Mouse (Mus musculus) hindbrain, embryonic 13.5 days (tissue): ENCODE measurements around the gene Tex261. TPM values are rescaled to one million over a fixed set of nuclear protein-coding genes. Genes with fewer than 3 reads are reported as not detected.
A peak's percentile ranks its signal among the peaks of the same experiment; 100 is the strongest.
"Not testable (repeated sequence)": the region's sequence is repeated elsewhere in the genome, so short reads cannot be mapped to it uniquely, and the experiment has no call there.

ENCODE experiments used
- ATAC-seq: fragments of 200-750 bp; cut with Nextera tagmentation; 2 replicates; pipeline ENCODE4 v1.8.0; 2017; ENCODE audit warnings: moderate TSS enrichment; ENCODE audit not compliant: low FRiP score
- H3K27ac ChIP-seq: fragments of 300-500 bp; sonication (generic); 2 replicates; pipeline ENCODE4 v1.5.1; 2015; ENCODE audit warnings: inconsistent platforms, mild to moderate bottlenecking, moderate library complexity
- H3K27me3 ChIP-seq: fragments of 300-500 bp; sonication (generic); 2 replicates; pipeline ENCODE4 v1.6.1; 2015; ENCODE audit warnings: mild to moderate bottlenecking, inconsistent platforms
- H3K36me3 ChIP-seq: fragments of 300-500 bp; sonication (generic); 2 replicates; pipeline ENCODE4 v1.6.1; 2015; ENCODE audit warnings: mild to moderate bottlenecking, inconsistent platforms
- H3K4me1 ChIP-seq: fragments of 300-500 bp; sonication (generic); replicated peaks from 2 replicates; pipeline ENCODE4 v1.6.1; 2015; ENCODE audit warnings: inconsistent platforms
- H3K4me2 ChIP-seq: fragments of 300-500 bp; sonication (generic); 2 replicates; pipeline ENCODE4 v1.6.1; 2015; ENCODE audit warnings: inconsistent platforms, mild to moderate bottlenecking, moderate library complexity
- H3K4me3 ChIP-seq: fragments of 300-500 bp; sonication (generic); 2 replicates; pipeline ENCODE4 v1.5.1; 2015; ENCODE audit warnings: mild to moderate bottlenecking, inconsistent platforms
- H3K9ac ChIP-seq: fragments of 300-500 bp; sonication (generic); 2 replicates; pipeline ENCODE4 v1.6.1; 2015; ENCODE audit warnings: mild to moderate bottlenecking, inconsistent platforms
- H3K9me3 ChIP-seq: fragments of 300-500 bp; sonication (generic); 2 replicates; pipeline ENCODE4 v1.6.1; 2016; ENCODE audit warnings: inconsistent platforms
- WGBS: fragments of 180-500 bp; shearing (Covaris S2); methylation state at CpG from one replicate; pipeline ENCODE4 v1.1.7; 2015; 5-methylcytosine and 5-hydroxymethylcytosine counted together
- polyA plus RNA-seq: library from polyadenylated mRNA; unstranded; fragments of >200 nt; fragmentation: Nextera tagmentation; extraction: Ambion mirVana; gene quantifications from 2 replicates; pipeline ENCODE4 v1.2.1, GENCODE M21; 2015

Tex261 gene
- polyA plus RNA-seq, 1 experiment from 2014 or later: 63.5 TPM

GRCm38 (mm10) chr6:83790533-83790932 lies 14.9 kb upstream of the Tex261 start:
- H3K27ac ChIP-seq, H3K36me3 ChIP-seq, H3K4me3 ChIP-seq, H3K9me3 ChIP-seq, H3K4me2 ChIP-seq, ATAC-seq, H3K9ac ChIP-seq: not testable (repeated sequence)
- 88% methylated on average over 5 of the region's 5 CpGs for WGBS
- Histone ChIP-seq H3K4me1 (peaks cover 12% of the 10 kb centered on the region), H3K27me3 (peaks cover 12% of the 10 kb centered on the region; the same call in 1 of the 2 replicates)

- Histone ChIP-seq H3K36me3 (no peaks in the 10 kb centered on the region), H3K27ac (no peak overlapping the region), H3K9ac (peak overlapping the region; percentile 43; the same call in 1 of the 2 replicates), H3K4me2 (no peak overlapping the region), H3K9me3 (no peaks in the 10 kb centered on the region), H3K4me3 (no peak overlapping the region), H3K4me1 (peaks cover 4% of the 10 kb centered on the region; the same call in 1 of the 2 replicates), H3K27me3 (peaks cover 12% of the 10 kb centered on the region; the same call in 1 of the 2 replicates)
- 35% methylated on average over 7 of the region's 7 CpGs for whole genome bisulfite sequencing
- ATAC-seq: no peak
Observed at GRCm38 (mm10) chr6:83788554-83788953, 12.9 kb upstream of the Tex261 start.

GRCm38 (mm10) chr6:83786426-83786825 lies 10.8 kb upstream of the Tex261 start:
- H3K36me3 ChIP-seq: no peaks in the 10 kb centered on the region
- peaks cover 3% of the 10 kb centered on the region; the same call in 1 of the 2 replicates for H3K27me3 ChIP-seq
- no peak for ATAC-seq
- no peaks in the 10 kb centered on the region for H3K9me3 ChIP-seq
- no peak overlapping the region for H3K27ac ChIP-seq
- H3K4me1 ChIP-seq: peaks cover 4% of the 10 kb centered on the region; the same call in 1 of the 2 replicates
- no peak overlapping the region for H3K9ac ChIP-seq
- 86% methylated on average over 3 of the region's 3 CpGs for WGBS
- no peak overlapping the region for H3K4me3 ChIP-seq
- H3K4me2 ChIP-seq: no peak overlapping the region

GRCm38 (mm10) chr6:83779026-83779425 lies 3.4 kb upstream of the Tex261 start:
- peaks cover 16% of the 10 kb centered on the region for H3K4me1 ChIP-seq
- WGBS: 8% methylated on average over 5 of the region's 5 CpGs
- H3K4me2 ChIP-seq: no peak overlapping the region

GRCm38 (mm10) chr6:83778306-83778705 lies 2.7 kb upstream of the Tex261 start:
- H3K36me3 ChIP-seq: 0 out of 2 replicates have a peak, but pooled peaks cover 2% of the 10 kb centered on the region
- no peak overlapping the region for H3K27ac ChIP-seq
- H3K4me2 ChIP-seq: no peak overlapping the region
- H3K4me3 ChIP-seq: no peak overlapping the region
- H3K9ac ChIP-seq: no peak overlapping the region
- WGBS: 78% methylated on average over 7 of the region's 7 CpGs
- no peaks in the 10 kb centered on the region for H3K9me3 ChIP-seq
- no peak for ATAC-seq
- H3K4me1 ChIP-seq: peaks cover 23% of the 10 kb centered on the region
- 0 out of 2 replicates have a peak, but pooled peaks cover 3% of the 10 kb centered on the region for H3K27me3 ChIP-seq

More at GRCm38 (mm10) chr6:83779026-83779425, 3.4 kb upstream of the Tex261 start:
- Histone ChIP-seq H3K27ac (no peak overlapping the region), H3K36me3 (no peaks in the 10 kb centered on the region), H3K27me3 (0 out of 2 replicates have a peak, but pooled peaks cover 3% of the 10 kb centered on the region), H3K9ac (no peak overlapping the region), H3K4me3 (no peak overlapping the region), H3K9me3 (no peaks in the 10 kb centered on the region)
- ATAC-seq: no peak

GRCm38 (mm10) chr6:83774781-83775563 lies 641 bp downstream of the Tex261 start:
- 2% methylated on average over 14 of the region's 14 CpGs for WGBS
- Histone ChIP-seq H3K9ac (peak overlapping the region; percentile 97), H3K27ac (peak overlapping the region; percentile 87), H3K4me2 (peak overlapping the region; percentile 76), H3K27me3 (no peaks in the 10 kb centered on the region), H3K4me1 (peaks cover 30% of the 10 kb centered on the region), H3K4me3 (peak overlapping the region; percentile 93), H3K36me3 (peaks cover 28% of the 10 kb centered on the region), H3K9me3 (no peaks in the 10 kb centered on the region)
- peak; percentile 56 for ATAC-seq

GRCm38 (mm10) chr6:83774126-83774525 lies 1.5 kb downstream of the Tex261 start:
- no peaks in the 10 kb centered on the region for H3K9me3 ChIP-seq
- no peak overlapping the region for H3K27ac ChIP-seq
- WGBS: 73% methylated on average over 9 of the region's 9 CpGs
- no peaks in the 10 kb centered on the region for H3K27me3 ChIP-seq
- H3K4me2 ChIP-seq: peak overlapping the region; percentile 76
- peaks cover 30% of the 10 kb centered on the region for H3K4me1 ChIP-seq
- no peak for ATAC-seq
- peak overlapping the region; percentile 93; the same call in 1 of the 2 replicates for H3K4me3 ChIP-seq
- peaks cover 37% of the 10 kb centered on the region for H3K36me3 ChIP-seq
- peak overlapping the region; percentile 97; the same call in 1 of the 2 replicates for H3K9ac ChIP-seq

GRCm38 (mm10) chr6:83768485-83768884 lies 7.1 kb downstream of the Tex261 start:
- no peaks in the 10 kb centered on the region for H3K9me3 ChIP-seq
- peaks cover 9% of the 10 kb centered on the region for H3K4me1 ChIP-seq
- ATAC-seq: no peak
- H3K4me2 ChIP-seq: no peak overlapping the region
- no peak overlapping the region for H3K4me3 ChIP-seq
- H3K27me3 ChIP-seq: peaks cover 17% of the 10 kb centered on the region
- WGBS: 86% methylated on average over 5 of the region's 5 CpGs
- peaks cover 57% of the 10 kb centered on the region for H3K36me3 ChIP-seq
- H3K27ac ChIP-seq: no peak overlapping the region
- no peak overlapping the region for H3K9ac ChIP-seq

GRCm38 (mm10) chr6:83766982-83767381 lies 8.6 kb downstream of the Tex261 start:
- 95% methylated on average over 3 of the region's 3 CpGs for WGBS
- ATAC-seq: no peak
- H3K9ac ChIP-seq: no peak overlapping the region

GRCm38 (mm10) chr6:83762880-83763431 lies 12.7 kb downstream of the Tex261 start:
- Histone ChIP-seq H3K36me3 (peaks cover 9% of the 10 kb centered on the region), H3K4me2 (peak overlapping the region; percentile 37), H3K4me3 (peak overlapping the region; percentile 13), H3K4me1 (peaks cover 17% of the 10 kb centered on the region), H3K27me3 (peaks cover 66% of the 10 kb centered on the region), H3K9me3 (no peaks in the 10 kb centered on the region), H3K27ac (no peak overlapping the region), H3K9ac (0 out of 2 replicates have a peak overlapping the region, but pooled peaks have one; percentile 1)
- 2% methylated on average over 35 of the region's 35 CpGs for WGBS
- no peak; the same call in 1 of the 2 replicates for ATAC-seq

More at GRCm38 (mm10) chr6:83766982-83767381, 8.6 kb downstream of the Tex261 start:
- no peak overlapping the region for H3K4me3 ChIP-seq
- H3K27me3 ChIP-seq: peaks cover 32% of the 10 kb centered on the region
- peaks cover 12% of the 10 kb centered on the region for H3K4me1 ChIP-seq
- H3K36me3 ChIP-seq: peaks cover 46% of the 10 kb centered on the region
- no peak overlapping the region for H3K27ac ChIP-seq
- no peak overlapping the region for H3K4me2 ChIP-seq
- no peaks in the 10 kb centered on the region for H3K9me3 ChIP-seq

- 27% methylated on average over 6 of the region's 6 CpGs for WGBS
- peaks cover 4% of the 10 kb centered on the region; the same call in 1 of the 2 replicates for H3K36me3 ChIP-seq
Observed at GRCm38 (mm10) chr6:83762344-83762743, 13.3 kb downstream of the Tex261 start, which contains the start of gene Ankrd53. Gene Ankrd53, plus strand, starts transcription at chr6:83762644.

GRCm38 (mm10) chr6:83756051-83756450 lies 19.6 kb downstream of the Tex261 start:
- 75% methylated on average over 9 of the region's 9 CpGs for WGBS
- no peak overlapping the region for H3K9ac ChIP-seq
- no peaks in the 10 kb centered on the region for H3K36me3 ChIP-seq
- no peak overlapping the region for H3K27ac ChIP-seq
- H3K4me3 ChIP-seq: no peak overlapping the region
- peaks cover 6% of the 10 kb centered on the region for H3K4me1 ChIP-seq
- H3K9me3 ChIP-seq: no peaks in the 10 kb centered on the region
- H3K4me2 ChIP-seq: no peak overlapping the region
- no peak for ATAC-seq
- peaks cover 83% of the 10 kb centered on the region for H3K27me3 ChIP-seq

More at GRCm38 (mm10) chr6:83762344-83762743, 13.3 kb downstream of the Tex261 start, which contains the start of gene Ankrd53:
- no peaks in the 10 kb centered on the region for H3K9me3 ChIP-seq
- no peak within 1 kb of the TSS for H3K27ac ChIP-seq
- peak within 1 kb of the TSS; percentile 13 for H3K4me3 ChIP-seq
- peaks cover 18% of the 10 kb centered on the region for H3K4me1 ChIP-seq
- H3K9ac ChIP-seq: 0 out of 2 replicates have a peak within 1 kb of the TSS, but pooled peaks have one; percentile 1
- H3K4me2 ChIP-seq: peak within 1 kb of the TSS; percentile 37
- ATAC-seq: no peak
- peaks cover 72% of the 10 kb centered on the region for H3K27me3 ChIP-seq
